Mouse (Mus musculus): ENCODE measurements around the gene Unc5b. TPM values are rescaled to one million over a fixed set of nuclear protein-coding genes. Genes with fewer than 3 reads are reported as not detected.

Unc5b gene
- polyA plus RNA-seq, 1 experiment from 2014 or later = 4.9 TPM

- H3K27ac ChIP-seq (replicated peaks) = no peak overlapping the region
- no peaks in the 10 kb centered on the region for H3K9me3 ChIP-seq
- no peak overlapping the region for H3K4me3 ChIP-seq
- no peak for ATAC-seq (ENCODE audit: low FRiP score, low read depth)
- no peak overlapping the region for H3K9ac ChIP-seq (replicated peaks)
- no peaks in the 10 kb centered on the region for H3K36me3 ChIP-seq
- 85% methylated on average over 8 of the region's 8 CpGs for WGBS
- H3K27me3 ChIP-seq = peaks cover 43% of the 10 kb centered on the region
- H3K4me1 ChIP-seq = peaks cover 38% of the 10 kb centered on the region
- H3K4me2 ChIP-seq (replicated peaks) = no peak overlapping the region
Measured at GRCm38 (mm10) chr10:60806207-60806538, 25.2 kb downstream of the Unc5b start.

GRCm38 (mm10) chr10:60805436-60806206, 25.8 kb downstream of the Unc5b start:
- no peak overlapping the region for H3K27ac ChIP-seq (replicated peaks)
- no peak overlapping the region for H3K4me3 ChIP-seq
- H3K36me3 ChIP-seq = no peaks in the 10 kb centered on the region
- H3K4me1 ChIP-seq = peaks cover 44% of the 10 kb centered on the region
- no peak for ATAC-seq (ENCODE audit: low FRiP score, low read depth)
- H3K27me3 ChIP-seq = peaks cover 43% of the 10 kb centered on the region
- 79% methylated on average over 21 of the region's 21 CpGs for WGBS
- H3K9ac ChIP-seq (replicated peaks) = no peak overlapping the region
- H3K9me3 ChIP-seq = no peaks in the 10 kb centered on the region
- no peak overlapping the region for H3K4me2 ChIP-seq (replicated peaks)

GRCm38 (mm10) chr10:60804865-60805264, 26.5 kb downstream of the Unc5b start:
- Histone ChIP-seq H3K4me2 (replicated peaks) (no peak overlapping the region), H3K4me1 (peaks cover 51% of the 10 kb centered on the region), H3K4me3 (no peak overlapping the region), H3K27me3 (peaks cover 49% of the 10 kb centered on the region), H3K27ac (replicated peaks) (no peak overlapping the region), H3K9me3 (no peaks in the 10 kb centered on the region), H3K36me3 (no peaks in the 10 kb centered on the region), H3K9ac (replicated peaks) (no peak overlapping the region)
- 40% methylated on average over 4 of the region's 4 CpGs for WGBS
- ATAC-seq (ENCODE audit: low FRiP score, low read depth) = no peak

- Histone ChIP-seq H3K27ac (replicated peaks) (no peak overlapping the region), H3K9ac (replicated peaks) (no peak overlapping the region), H3K36me3 (no peaks in the 10 kb centered on the region), H3K4me2 (replicated peaks) (no peak overlapping the region), H3K9me3 (no peaks in the 10 kb centered on the region), H3K4me3 (no peak overlapping the region), H3K4me1 (peaks cover 52% of the 10 kb centered on the region), H3K27me3 (peaks cover 57% of the 10 kb centered on the region)
- WGBS = 91% methylated on average over 10 of the region's 10 CpGs
- ATAC-seq (ENCODE audit: low FRiP score, low read depth) = no peak
Measured at GRCm38 (mm10) chr10:60803971-60804370, 27.4 kb downstream of the Unc5b start.

- Histone ChIP-seq H3K4me2 (replicated peaks) (no peak overlapping the region), H3K9ac (replicated peaks) (0 out of 2 replicates have a peak overlapping the region, but pooled peaks have one; percentile 15), H3K9me3 (no peaks in the 10 kb centered on the region), H3K4me3 (no peak overlapping the region), H3K4me1 (peaks cover 38% of the 10 kb centered on the region), H3K36me3 (no peaks in the 10 kb centered on the region), H3K27ac (replicated peaks) (no peak overlapping the region), H3K27me3 (peaks cover 59% of the 10 kb centered on the region)
- ATAC-seq (ENCODE audit: low FRiP score, low read depth) = no peak
- WGBS = 65% methylated on average over 12 of the region's 12 CpGs
Measured at GRCm38 (mm10) chr10:60801898-60802412, 29.4 kb downstream of the Unc5b start.

GRCm38 (mm10) chr10:60801168-60801897, 30.0 kb downstream of the Unc5b start:
- WGBS = 45% methylated on average over 11 of the region's 11 CpGs
- no peak for ATAC-seq (ENCODE audit: low FRiP score, low read depth)
- H3K4me1 ChIP-seq = peaks cover 40% of the 10 kb centered on the region
- H3K27ac ChIP-seq (replicated peaks) = no peak overlapping the region
- H3K9ac ChIP-seq (replicated peaks) = no peak overlapping the region
- H3K4me2 ChIP-seq (replicated peaks) = no peak overlapping the region
- peaks cover 60% of the 10 kb centered on the region for H3K27me3 ChIP-seq
- no peaks in the 10 kb centered on the region for H3K9me3 ChIP-seq
- H3K36me3 ChIP-seq = no peaks in the 10 kb centered on the region
- H3K4me3 ChIP-seq = no peak overlapping the region

- H3K27ac ChIP-seq (replicated peaks) = no peak overlapping the region
- H3K9me3 ChIP-seq = no peaks in the 10 kb centered on the region
- H3K4me3 ChIP-seq = no peak overlapping the region
- H3K4me2 ChIP-seq (replicated peaks) = no peak overlapping the region
- no peak overlapping the region for H3K9ac ChIP-seq (replicated peaks)
- peaks cover 54% of the 10 kb centered on the region for H3K27me3 ChIP-seq
- H3K4me1 ChIP-seq = peaks cover 36% of the 10 kb centered on the region
- WGBS = 16% methylated on average over 19 of the region's 19 CpGs
- H3K36me3 ChIP-seq = no peaks in the 10 kb centered on the region
- no peak for ATAC-seq (ENCODE audit: low FRiP score, low read depth)
Measured at GRCm38 (mm10) chr10:60800295-60801167, 30.9 kb downstream of the Unc5b start.

GRCm38 (mm10) chr10:60797682-60798422, 33.5 kb downstream of the Unc5b start:
- Histone ChIP-seq H3K4me3 (no peak overlapping the region), H3K27me3 (peaks cover 57% of the 10 kb centered on the region), H3K36me3 (no peaks in the 10 kb centered on the region), H3K27ac (replicated peaks) (no peak overlapping the region), H3K4me1 (peaks cover 46% of the 10 kb centered on the region), H3K9me3 (no peaks in the 10 kb centered on the region), H3K9ac (replicated peaks) (no peak overlapping the region), H3K4me2 (replicated peaks) (no peak overlapping the region)
- 87% methylated on average over 14 of the region's 14 CpGs for WGBS
- no peak for ATAC-seq (ENCODE audit: low FRiP score, low read depth)

- Histone ChIP-seq H3K9me3 (no peaks in the 10 kb centered on the region), H3K27me3 (peaks cover 51% of the 10 kb centered on the region), H3K4me3 (no peak overlapping the region), H3K4me2 (replicated peaks) (no peak overlapping the region), H3K9ac (replicated peaks) (no peak overlapping the region), H3K27ac (replicated peaks) (no peak overlapping the region), H3K36me3 (no peaks in the 10 kb centered on the region), H3K4me1 (peaks cover 48% of the 10 kb centered on the region)
- no peak for ATAC-seq (ENCODE audit: low FRiP score, low read depth)
- 88% methylated on average over 7 of the region's 7 CpGs for WGBS
Measured at GRCm38 (mm10) chr10:60796474-60796873, 34.9 kb downstream of the Unc5b start.

GRCm38 (mm10) chr10:60796028-60796427, 35.4 kb downstream of the Unc5b start:
- 86% methylated on average over 5 of the region's 5 CpGs for WGBS
- no peak overlapping the region for H3K4me3 ChIP-seq
- no peak overlapping the region for H3K27ac ChIP-seq (replicated peaks)
- no peak overlapping the region for H3K4me2 ChIP-seq (replicated peaks)
- H3K9ac ChIP-seq (replicated peaks) = no peak overlapping the region
- H3K27me3 ChIP-seq = peaks cover 50% of the 10 kb centered on the region
- no peak for ATAC-seq (ENCODE audit: low FRiP score, low read depth)
- H3K4me1 ChIP-seq = peaks cover 43% of the 10 kb centered on the region
- H3K9me3 ChIP-seq = no peaks in the 10 kb centered on the region
- H3K36me3 ChIP-seq = no peaks in the 10 kb centered on the region

- no peak overlapping the region for H3K4me3 ChIP-seq
- ATAC-seq (ENCODE audit: low FRiP score, low read depth) = no peak
- WGBS = 60% methylated on average over 8 of the region's 8 CpGs
- no peaks in the 10 kb centered on the region for H3K36me3 ChIP-seq
- peaks cover 31% of the 10 kb centered on the region for H3K4me1 ChIP-seq
- H3K27ac ChIP-seq (replicated peaks) = no peak overlapping the region
- no peak overlapping the region for H3K9ac ChIP-seq (replicated peaks)
- no peak overlapping the region for H3K4me2 ChIP-seq (replicated peaks)
- H3K9me3 ChIP-seq = no peaks in the 10 kb centered on the region
- H3K27me3 ChIP-seq = peaks cover 41% of the 10 kb centered on the region
Measured at GRCm38 (mm10) chr10:60794792-60795191, 36.6 kb downstream of the Unc5b start.

Data from midbrain, embryonic 12.5 days (tissue).